Mouse (Mus musculus) large intestine, adult 2 months (tissue): ENCODE results near the gene Mrpl1. TPM values are rescaled to one million over a fixed set of nuclear protein-coding genes. Genes with fewer than 3 reads are reported as not detected.

ENCODE experiments used
- DNase-seq: peaks from one replicate; pipeline ENCODE4 v3.0.0-alpha.2; 2012; ENCODE audit warnings: low read depth, low spot score
- WGBS: fragments of 180-500 bp; shearing (Covaris S2); methylation state at CpG from one replicate; pipeline ENCODE4 v1.1.7; 2018; 5-methylcytosine and 5-hydroxymethylcytosine counted together
- polyA plus RNA-seq: library from polyadenylated mRNA; depleted of rRNA; stranded (reverse); fragments of >200 nt; gene quantifications from 2 replicates; pipeline ENCODE4 v1.2.3, GENCODE M21; 2012; rRNA removed

Mrpl1 gene
- polyA plus RNA-seq, 1 experiment = 3.1 TPM

- WGBS = 39% methylated on average over 8 of the region's 8 CpGs
- DNase-seq = no peak
These were observed 96.5 kb downstream of the Mrpl1 start for GRCm38 (mm10) chr5:96305786-96306185.

- no peak for DNase-seq
- WGBS = 79% methylated on average over 1 of the region's 1 CpGs
These were observed 97.0 kb downstream of the Mrpl1 start for GRCm38 (mm10) chr5:96306271-96306670.

DNA sequence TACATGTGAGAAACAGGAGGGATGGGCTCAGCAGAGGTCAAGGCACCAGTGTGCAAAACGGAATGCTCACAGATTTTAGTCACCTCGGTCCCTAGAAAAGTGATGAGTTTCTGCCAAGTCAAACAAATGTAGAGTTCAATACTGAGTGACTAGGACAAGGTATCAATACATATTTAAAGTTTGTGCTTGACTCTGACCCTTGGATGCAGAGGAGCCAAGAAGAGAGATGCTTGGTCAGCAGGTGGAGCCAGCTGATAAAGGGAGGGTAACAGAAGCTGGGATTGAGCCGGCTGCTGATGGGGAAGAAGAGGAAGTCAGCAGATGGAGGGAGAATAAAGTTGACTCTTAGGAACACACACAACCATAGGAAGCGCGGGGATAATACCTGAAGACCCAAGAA, 97.5 kb downstream of the Mrpl1 start:
- 56% methylated on average over 5 of the region's 5 CpGs for WGBS
- DNase-seq = no peak

DNA sequence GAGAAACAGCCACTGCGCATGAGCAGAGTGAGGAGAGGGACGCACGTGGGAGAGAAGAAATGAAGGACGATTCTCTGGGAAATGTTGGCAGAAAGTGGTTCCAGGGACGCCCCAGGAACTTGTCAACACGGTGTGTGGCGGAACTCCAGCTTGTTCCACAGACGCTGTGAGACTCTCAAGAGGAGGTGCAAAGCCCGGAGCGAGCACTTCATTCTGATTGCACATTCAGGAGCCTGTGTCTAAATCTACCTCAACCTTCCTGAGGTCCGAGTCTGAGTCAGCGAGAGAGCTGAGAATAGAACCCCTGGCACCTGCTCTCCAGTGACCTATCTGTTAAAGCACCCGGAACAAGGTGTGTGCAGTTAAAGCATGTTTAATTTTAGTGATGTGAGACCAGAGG, 98.8 kb downstream of the Mrpl1 start:
- no peak for DNase-seq
- WGBS = 89% methylated on average over 13 of the region's 13 CpGs

DNA sequence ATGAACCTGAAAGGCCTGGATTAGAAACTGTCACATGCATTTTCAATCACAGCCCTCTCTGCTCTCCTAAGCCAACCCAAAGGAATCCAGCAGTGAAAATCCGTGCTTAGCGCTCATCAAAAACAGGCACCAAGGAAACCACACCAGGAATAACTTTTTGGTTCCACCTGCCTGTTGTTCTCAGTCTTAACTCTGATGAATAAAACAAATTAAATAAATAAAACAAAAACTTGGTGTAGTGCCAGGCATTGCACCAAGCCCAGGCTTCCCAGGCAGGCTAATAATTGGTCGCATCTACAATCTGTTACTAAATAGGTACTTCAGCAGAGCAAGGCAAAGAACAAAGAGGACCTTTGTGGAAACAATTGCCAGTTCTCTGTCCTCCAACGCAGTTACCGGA, 99.4 kb downstream of the Mrpl1 start:
- 79% methylated on average over 5 of the region's 5 CpGs for WGBS
- no peak for DNase-seq

- DNase-seq = no peak
- 84% methylated on average over 5 of the region's 5 CpGs for WGBS
These were observed 100.3 kb downstream of the Mrpl1 start for GRCm38 (mm10) chr5:96309566-96309965.

DNA sequence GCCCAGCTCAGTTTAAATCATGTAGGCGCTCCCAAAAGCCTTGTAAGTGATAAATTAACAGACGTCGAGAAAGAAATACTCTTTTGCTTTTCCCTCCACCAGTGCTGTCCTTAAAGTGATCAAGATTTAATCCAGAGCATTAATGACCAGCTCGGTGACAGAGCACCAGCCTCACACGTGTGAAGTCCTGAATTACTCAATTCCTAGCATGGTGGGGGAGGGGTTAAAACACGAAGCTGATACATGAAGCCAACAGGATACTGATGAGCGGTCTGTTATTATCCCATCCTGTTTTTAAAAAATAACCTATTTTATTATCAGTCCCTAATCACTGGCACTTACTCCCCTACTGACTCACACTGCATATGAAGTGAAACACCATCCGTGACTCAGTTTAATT, 102.4 kb downstream of the Mrpl1 start:
- no peak for DNase-seq
- WGBS = 65% methylated on average over 8 of the region's 8 CpGs

Other genes starting within 250 kb of the Mrpl1 start
- 3.8 and 6.3 TPM in 2 replicates for gene Cnot6l, start 45.3 kb upstream of the Mrpl1 start, polyA plus RNA-seq
- 0.24 and 0.29 TPM in 2 replicates for gene Fras1, start 164.5 kb downstream of the Mrpl1 start, polyA plus RNA-seq